Comparison of ENCODE assay signal across 8 mouse cellular contexts in the genomic region with DNA sequence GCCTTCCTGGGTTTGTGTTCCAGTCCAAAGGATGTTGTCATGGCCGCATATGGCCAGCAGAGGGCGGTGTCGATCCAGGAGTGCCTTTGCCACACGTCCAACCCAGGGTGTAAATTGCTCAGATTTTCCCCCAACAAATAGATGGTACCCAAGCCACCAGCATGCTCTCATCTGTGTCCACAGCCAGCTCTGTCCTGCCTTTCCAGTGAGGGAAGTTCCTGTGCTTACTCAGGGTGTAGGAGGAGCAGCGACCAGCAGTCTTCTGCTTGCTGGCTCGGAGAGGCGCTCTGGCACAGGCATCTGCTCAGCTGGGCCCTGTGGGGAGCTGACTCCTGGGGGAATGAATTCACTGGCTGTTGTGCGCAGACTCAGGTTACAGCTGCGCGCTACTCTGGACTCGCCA. TPM values are rescaled to one million over a fixed set of nuclear protein-coding genes. Genes with fewer than 3 reads are reported as not detected.
A peak's percentile ranks its signal among the peaks of the same experiment; 100 is the strongest.
DNase-seq lines count a peak whose midpoint lies in the region; ATAC-seq and TF ChIP-seq lines count a peak whose summit lies in the region.

No protein-coding gene starts in this region.

- no peak for TF ChIP-seq EP300 in heart, postnatal 0 days (IDR thresholded peaks at IDR 0.05; ENCODE audit: low read depth)

- H3K27ac ChIP-seq in forebrain, embryonic 11.5 days (ENCODE audit: low read depth, low read length), result no peak overlapping the region
- no peak overlapping the region for H3K27ac ChIP-seq in heart, postnatal 0 days (ENCODE audit: low read depth)

- H3K4me1 ChIP-seq in forebrain, embryonic 11.5 days (replicated peaks; ENCODE audit: control insufficient read depth, insufficient read depth, low read length), result no peaks in the 10 kb centered on the region
- no peaks in the 10 kb centered on the region for H3K4me1 ChIP-seq in heart, postnatal 0 days (ENCODE audit: control insufficient read depth, insufficient read depth)
- H3K4me1 ChIP-seq in lung, adult 2 months (ENCODE audit: control insufficient read depth, insufficient read depth, low read length), result no peaks in the 10 kb centered on the region

- 0% methylated on average over 11 of the region's 11 CpGs for WGBS in forebrain, embryonic 11.5 days
- 3% methylated on average over 11 of the region's 11 CpGs for WGBS in heart, postnatal 0 days
- WGBS in lung, adult 2 months, result 6% methylated on average over 11 of the region's 11 CpGs

- H3K9ac ChIP-seq in forebrain, embryonic 11.5 days (ENCODE audit: low read length), result no peak overlapping the region
- no peak overlapping the region for H3K9ac ChIP-seq in heart, postnatal 0 days (replicated peaks; ENCODE audit: low read depth, low read length)

- ATAC-seq in forebrain, embryonic 11.5 days (replicated peaks; ENCODE audit: low FRiP score), result peak; percentile 83
- ATAC-seq in heart, postnatal 0 days (ENCODE audit: insufficient read depth, low read depth), result no peak
- ATAC-seq in monocyte, adult 5-6 weeks (replicated peaks; ENCODE audit: insufficient number of reproducible peaks, low FRiP score, low TSS enrichment, poor library complexity, severe bottlenecking), result no peak

- H3K27me3 ChIP-seq in forebrain, embryonic 11.5 days (ENCODE audit: control insufficient read depth, insufficient read depth, low read length), result no peaks in the 10 kb centered on the region
- H3K27me3 ChIP-seq in heart, postnatal 0 days (ENCODE audit: control insufficient read depth, insufficient read depth, low read length), result 0 out of 2 replicates have a peak, but pooled peaks cover 3% of the 10 kb centered on the region

- H3K9me3 ChIP-seq in forebrain, embryonic 11.5 days (ENCODE audit: control insufficient read depth, low read length), result no peaks in the 10 kb centered on the region
- H3K9me3 ChIP-seq in heart, postnatal 0 days (replicated peaks; ENCODE audit: control insufficient read depth, low read length), result no peaks in the 10 kb centered on the region

- no peaks in the 10 kb centered on the region for H3K36me3 ChIP-seq in forebrain, embryonic 11.5 days (ENCODE audit: control insufficient read depth, insufficient read depth, low read length)
- no peaks in the 10 kb centered on the region for H3K36me3 ChIP-seq in heart, postnatal 0 days (replicated peaks; ENCODE audit: control insufficient read depth, insufficient read depth, low read length)

- TF ChIP-seq CTCF in heart, postnatal 0 days (IDR thresholded peaks at IDR 0.05; ENCODE audit: low read depth), result peak; percentile 93
- TF ChIP-seq CTCF in lung, adult 2 months (IDR thresholded peaks at IDR 0.05; ENCODE audit: insufficient read depth, low read length), result peak; percentile 95

- peak; percentile 1 for DNase-seq in MEL-GATA-1-ER (ENCODE audit: extremely low read depth, low read depth)
- DNase-seq in c-Kit-positive CD71-negative TER-119-negative erythroid progenitor cells, embryonic 14.5 days (ENCODE audit: low read depth), result peak; percentile 12
- DNase-seq in forebrain, embryonic 11.5 days (ENCODE audit: low spot score), result peak; percentile 91
- peak; percentile 27 for DNase-seq in heart, postnatal 0 days (ENCODE audit: low spot score)
- DNase-seq in kidney, postnatal 4 days, result peak; percentile 78 to 80
- DNase-seq in lung, adult 2 months, result peak; percentile 37
- peak; percentile 36 for DNase-seq in retina, adult 2 months (ENCODE audit: low read depth, low spot score)

- H3K4me2 ChIP-seq in forebrain, embryonic 11.5 days (ENCODE audit: low read depth, low read length, severe bottlenecking), result peak overlapping the region; percentile 44
- no peak overlapping the region for H3K4me2 ChIP-seq in heart, postnatal 0 days (ENCODE audit: low read depth, low read length)

- H3K4me3 ChIP-seq in forebrain, embryonic 11.5 days (ENCODE audit: low read depth, low read length), result peak overlapping the region; percentile 3; the same call in 1 of the 2 replicates
- H3K4me3 ChIP-seq in heart, postnatal 0 days (ENCODE audit: low read depth, low read length), result no peak overlapping the region
- H3K4me3 ChIP-seq in lung, adult 2 months (replicated peaks; ENCODE audit: extremely low read depth, low read depth, low read length), result no peak overlapping the region

- no peak for TF ChIP-seq POLR2A in lung, adult 2 months (IDR thresholded peaks at IDR 0.05; ENCODE audit: borderline replicate concordance, extremely low read depth, low read depth, low read length)

RNA-seq across cellular contexts. Expression of a gene that starts 17.5 kb away (rescaled TPM):
- polyA plus RNA-seq in forebrain, embryonic 11.5 days (2014; fragmentation: Nextera tagmentation; extraction: Ambion mirVana), result not detected in 2 replicates
- total RNA-seq in heart, postnatal 0 days (2014; rRNA removed; ENCODE audit: low replicate concordance), result not detected in 2 replicates
- not detected in 2 replicates for polyA plus RNA-seq in heart, postnatal 0 days (2015; fragmentation: Nextera tagmentation; extraction: Ambion mirVana)
- polyA plus RNA-seq in lung, adult 2 months (2012; rRNA removed), result not detected in 2 replicates
- not detected in 3 replicates for total RNA-seq in monocyte, adult 5-6 weeks (2017)

Comparison
In these comparisons a context has a peak if more than half of its experiments do, and no peak if none do; other contexts are left out.
1. DNase-seq: peak in every context shown above with its lines; median percentile 91 in forebrain, embryonic 11.5 days; 79 in kidney, postnatal 4 days; 37 in lung, adult 2 months; 36 in retina, adult 2 months; 27 in heart, postnatal 0 days; 12 in c-Kit-positive CD71-negative TER-119-negative erythroid progenitor cells, embryonic 14.5 days; 1 in MEL-GATA-1-ER.